Mouse (Mus musculus): ENCODE results near the gene Snx3. TPM values are rescaled to one million over a fixed set of nuclear protein-coding genes. Genes with fewer than 3 reads are reported as not detected.

Snx3 gene
- polyA plus RNA-seq (2012; rRNA removed) = 199 and 240 TPM in 2 replicates

DNA sequence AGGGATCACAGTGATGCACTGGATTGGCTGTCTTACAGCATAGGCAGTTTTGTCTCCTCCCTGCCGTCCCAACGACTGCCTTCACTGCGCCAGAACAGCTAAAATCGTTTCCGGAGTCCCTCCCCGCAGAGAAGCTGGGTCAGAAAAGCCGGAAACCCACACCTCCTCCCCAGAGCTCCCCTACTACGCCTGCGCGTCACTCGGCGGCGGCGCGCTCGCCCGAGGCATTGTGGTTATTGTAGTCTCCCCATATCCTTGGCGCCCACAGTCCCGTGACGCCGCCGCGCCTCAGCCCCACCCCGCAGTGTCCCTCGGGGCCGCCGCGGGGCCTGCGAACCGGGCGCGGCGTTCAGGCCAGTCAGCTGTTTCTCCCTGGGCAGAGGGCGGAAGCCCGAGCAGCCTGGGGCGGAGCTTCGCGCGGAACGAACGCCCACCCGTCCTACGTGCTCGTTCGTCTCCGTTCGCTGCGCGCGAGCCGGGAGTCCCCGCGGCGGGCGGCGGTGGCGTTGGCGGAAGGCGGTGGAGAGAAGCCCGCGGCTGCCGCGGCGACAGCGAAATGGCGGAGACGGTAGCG is at the start of gene Snx3:
TSS of gene Snx3 (plus strand) at position 256 of the 574 bp plus-strand sequence.

DNA sequence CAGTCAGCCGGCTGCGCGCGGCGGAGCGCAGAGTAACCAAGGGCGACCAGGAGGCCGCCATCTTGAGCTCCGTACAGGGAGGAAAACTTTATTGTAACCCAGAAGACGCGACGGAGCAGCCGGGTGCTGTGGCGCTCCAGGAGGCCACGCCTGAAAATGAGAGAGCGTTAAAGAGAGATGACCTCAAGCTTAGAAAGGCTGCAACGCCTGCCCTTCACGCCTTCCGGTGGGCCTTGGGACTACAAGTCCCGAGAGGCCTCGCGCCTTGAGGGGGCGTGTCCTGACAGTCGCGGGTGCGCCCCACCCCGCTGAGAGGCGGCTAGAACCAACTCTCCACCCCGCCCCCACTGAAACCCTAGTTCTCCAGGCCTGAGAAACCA is 23.5 kb upstream of the Snx3 start, which contains the start of gene Afg1l:
TSS of gene Afg1l (minus strand) at position 225 of the 380 bp plus-strand sequence.

DNA sequence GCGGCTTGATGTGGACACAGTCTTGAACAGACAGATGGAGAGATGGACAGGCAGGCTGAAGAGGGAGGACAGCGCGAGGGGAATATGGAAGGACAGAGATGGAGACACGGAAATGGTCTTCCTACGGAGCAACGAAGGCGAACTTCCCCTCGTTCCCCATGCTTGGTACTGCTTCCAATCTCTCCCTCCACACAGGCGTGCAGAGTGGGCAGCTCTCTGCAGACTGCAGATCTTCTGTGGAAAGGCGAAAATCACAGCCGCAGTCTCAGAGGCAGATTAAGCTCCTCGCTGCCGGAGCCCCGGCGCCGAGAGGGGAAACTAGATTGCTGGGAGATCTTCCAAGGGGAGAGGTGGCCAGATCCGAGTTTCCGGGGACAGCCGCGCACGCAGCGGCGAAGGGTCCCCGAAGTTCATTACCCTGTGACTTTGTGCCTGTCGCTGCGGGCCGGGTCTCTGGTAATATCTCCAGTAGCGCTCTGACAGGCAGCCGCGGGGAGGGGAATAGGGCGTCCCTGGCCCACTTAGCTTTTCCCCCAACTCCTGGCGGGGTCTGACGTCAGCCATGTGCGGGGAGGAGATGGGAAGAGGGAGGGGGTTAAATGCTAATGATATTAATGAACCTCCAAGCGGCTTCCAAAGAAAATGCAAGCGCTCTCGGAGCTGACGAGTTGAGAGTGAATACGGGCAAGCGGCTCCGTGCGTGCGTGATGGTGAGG is 81.5 kb downstream of the Snx3 start, which contains the start of the genes Nr2e1 and Ostm1:
TSS of gene Nr2e1 (minus strand) at position 476 of the 716 bp plus-strand sequence.
TSS of gene Ostm1 (plus strand) at position 666 of the 716 bp plus-strand sequence.

Other genes starting within 250 kb of the Snx3 start
- gene Foxo3, start 225.3 kb upstream of the Snx3 start, polyA plus RNA-seq (2012; rRNA removed) = 72.5 and 80.8 TPM in 2 replicates
- gene Afg1l, start 23.5 kb upstream of the Snx3 start, polyA plus RNA-seq (2012; rRNA removed) = 2.5 and 3.1 TPM in 2 replicates
- gene Nr2e1, start 81.6 kb downstream of the Snx3 start, polyA plus RNA-seq (2012; rRNA removed) = 0.31 and 0.45 TPM in 2 replicates
- gene Ostm1, start 81.8 kb downstream of the Snx3 start, polyA plus RNA-seq (2012; rRNA removed) = 25.9 and 41.9 TPM in 2 replicates

Measured in ovary, adult 2 months (tissue).